Mouse (Mus musculus) heart, embryonic 14.5 days (tissue): Measurements from ENCODE around the gene Saa4. TPM values are rescaled to one million over a fixed set of nuclear protein-coding genes. Genes with fewer than 3 reads are reported as not detected.

Experiments
- ATAC-seq: fragments of 200-750 bp; cut with Nextera tagmentation; 2 replicates; pipeline ENCODE4 v1.8.0; 2017; ENCODE audit warnings: low read depth, moderate TSS enrichment; ENCODE audit not compliant: insufficient number of reproducible peaks, insufficient read depth, low FRiP score
- H3K27ac ChIP-seq, 2 experiments: fragments of 200-500 bp in 1 of 2; fragments of 300-500 bp in 1 of 2; sonication (generic) in 1 of 2; replicated peaks in 1 of 2; 2 replicates each; pipeline ENCODE4 v1.5.1; 2012 to 2014; ENCODE audit warnings: low read depth in 2 of 2, low read length in 2 of 2, control low read depth in 1 of 2, mild to moderate bottlenecking in 1 of 2, mixed read lengths in 1 of 2; ENCODE audit not compliant: control insufficient read depth in 1 of 2, insufficient read depth in 1 of 2
- H3K27me3 ChIP-seq: fragments of 300-500 bp; sonication (generic); 2 replicates; pipeline ENCODE4 v1.6.1; 2014; ENCODE audit warnings: mild to moderate bottlenecking, low read length, control low read depth; ENCODE audit not compliant: control insufficient read depth, insufficient read depth
- H3K36me3 ChIP-seq: fragments of 300-500 bp; sonication (generic); 2 replicates; pipeline ENCODE4 v1.6.1; 2014; ENCODE audit warnings: mild to moderate bottlenecking, control low read depth, low read length, mixed read lengths; ENCODE audit not compliant: control insufficient read depth, insufficient read depth
- H3K4me1 ChIP-seq, 2 experiments: fragments of 200-500 bp in 1 of 2; fragments of 300-500 bp in 1 of 2; sonication (generic) in 1 of 2; 2 replicates each; pipeline ENCODE4 v1.6.1; 2012 to 2014; ENCODE audit warnings: low read length in 2 of 2, control low read depth in 1 of 2, mixed read lengths in 1 of 2; ENCODE audit not compliant: control insufficient read depth in 2 of 2, insufficient read depth in 2 of 2
- H3K4me2 ChIP-seq: fragments of 300-500 bp; sonication (generic); 2 replicates; pipeline ENCODE4 v1.6.1; 2014; ENCODE audit warnings: mild to moderate bottlenecking, low read length
- H3K4me3 ChIP-seq, 2 experiments: fragments of 200-500 bp in 1 of 2; fragments of 300-500 bp in 1 of 2; sonication (generic) in 1 of 2; 2 replicates each; pipeline ENCODE4 v1.5.1; 2012 to 2014; ENCODE audit warnings: low read length in 2 of 2, mild to moderate bottlenecking in 2 of 2, control low read depth in 1 of 2, low read depth in 1 of 2, moderate library complexity in 1 of 2; ENCODE audit not compliant: control insufficient read depth in 1 of 2, insufficient read depth in 1 of 2
- H3K9ac ChIP-seq: fragments of 300-500 bp; sonication (generic); 2 replicates; pipeline ENCODE4 v1.6.1; 2014; ENCODE audit warnings: mild to moderate bottlenecking, low read length
- H3K9me3 ChIP-seq: fragments of 300-500 bp; sonication (generic); 2 replicates; pipeline ENCODE4 v1.6.1; 2016; ENCODE audit warnings: low read length, control low read depth; ENCODE audit not compliant: control insufficient read depth
- WGBS: fragments of 180-500 bp; shearing (Covaris S2); extraction: QIAGEN DNeasy Blood & Tissue Kit; methylation state at CpG from one replicate; pipeline ENCODE4 v1.1.7; 2014; 5-methylcytosine and 5-hydroxymethylcytosine counted together
- polyA plus RNA-seq: library from polyadenylated mRNA; unstranded; fragments of >200 nt; fragmentation: Nextera tagmentation; extraction: Ambion mirVana; gene quantifications from 2 replicates; pipeline ENCODE4 v1.2.1, GENCODE M21; 2014

Saa4 gene
- polyA plus RNA-seq, 1 experiment from 2014 or later: not detected

DNA sequence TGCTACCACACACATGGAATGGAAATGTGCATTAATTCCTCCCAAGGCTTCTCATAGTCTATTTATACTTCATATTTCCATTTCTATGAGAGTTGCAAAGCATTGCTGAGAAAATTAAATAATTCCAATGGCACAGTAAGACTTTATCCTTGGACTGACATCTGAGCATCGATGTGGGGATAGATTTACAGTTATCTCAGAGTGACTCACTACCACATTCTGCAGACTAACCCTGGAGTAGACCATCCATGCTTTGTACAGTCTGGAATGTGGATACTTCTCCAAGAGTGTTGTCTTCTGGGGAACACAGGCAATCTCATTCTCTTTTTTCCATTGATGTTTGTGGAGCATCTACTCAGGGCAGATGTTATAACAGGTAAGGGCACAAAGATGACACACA, 4.8 kb downstream of the Saa4 start:
- H3K9ac ChIP-seq: no peak overlapping the region
- H3K4me2 ChIP-seq: no peak overlapping the region
- no peaks in the 10 kb centered on the region for H3K4me1 ChIP-seq
- no peak overlapping the region for H3K4me3 ChIP-seq
- H3K27ac ChIP-seq: no peak overlapping the region
- WGBS: 67% methylated on average over 1 of the region's 1 CpGs
- H3K27me3 ChIP-seq: no peaks in the 10 kb centered on the region
- H3K36me3 ChIP-seq: no peaks in the 10 kb centered on the region
- ATAC-seq: no peak
- no peaks in the 10 kb centered on the region for H3K9me3 ChIP-seq

DNA sequence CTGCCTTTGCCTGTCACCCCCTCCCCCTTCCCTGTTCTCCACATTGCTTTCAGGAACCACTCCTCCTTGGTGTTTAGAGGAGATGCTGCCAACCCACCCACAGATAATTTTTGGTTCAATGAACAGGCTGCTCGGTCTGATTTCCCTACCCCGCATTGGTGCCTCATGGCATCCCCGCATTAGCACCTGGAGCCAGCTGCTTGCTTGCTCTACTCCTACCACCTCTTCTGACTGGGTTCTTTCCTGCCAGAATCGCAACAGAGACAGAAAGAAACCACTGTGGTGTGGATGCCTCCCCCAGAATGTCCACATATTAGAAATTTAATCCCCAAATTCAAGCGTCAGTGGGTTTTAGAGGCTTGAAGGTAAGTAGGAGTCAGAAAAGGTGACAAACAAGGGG, 8.0 kb downstream of the Saa4 start:
- ATAC-seq: no peak
- H3K4me1 ChIP-seq: no peaks in the 10 kb centered on the region
- H3K27ac ChIP-seq: no peak overlapping the region
- no peaks in the 10 kb centered on the region for H3K27me3 ChIP-seq
- no peak overlapping the region for H3K4me2 ChIP-seq
- WGBS: 79% methylated on average over 5 of the region's 5 CpGs
- H3K9ac ChIP-seq: no peak overlapping the region
- no peaks in the 10 kb centered on the region for H3K36me3 ChIP-seq
- no peaks in the 10 kb centered on the region for H3K9me3 ChIP-seq
- H3K4me3 ChIP-seq: no peak overlapping the region

DNA sequence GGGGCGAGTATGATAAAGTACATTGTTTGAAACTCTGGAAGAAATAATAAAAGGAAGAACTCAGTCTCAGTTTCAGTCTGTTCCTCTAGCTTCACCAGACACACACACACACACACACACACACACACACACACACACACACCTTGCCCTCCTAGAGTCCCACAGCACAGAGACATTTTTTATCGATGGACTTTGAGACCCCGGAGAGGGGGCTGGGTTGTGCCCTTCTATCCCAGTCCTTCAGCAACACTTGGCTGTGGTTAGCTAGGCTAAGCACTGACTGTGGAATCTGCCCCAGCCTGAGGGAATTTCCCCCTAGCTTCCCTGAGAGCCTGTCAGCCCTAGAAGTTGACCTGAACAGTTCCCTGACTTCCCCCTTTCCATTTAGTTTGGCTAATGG, 8.6 kb downstream of the Saa4 start:
- no peak for ATAC-seq
- H3K9ac ChIP-seq: no peak overlapping the region
- H3K4me1 ChIP-seq: no peaks in the 10 kb centered on the region
- WGBS: 73% methylated on average over 3 of the region's 3 CpGs
- no peaks in the 10 kb centered on the region for H3K36me3 ChIP-seq
- H3K27me3 ChIP-seq: no peaks in the 10 kb centered on the region
- no peak overlapping the region for H3K27ac ChIP-seq
- H3K4me3 ChIP-seq: no peak overlapping the region
- H3K4me2 ChIP-seq: no peak overlapping the region
- H3K9me3 ChIP-seq: no peaks in the 10 kb centered on the region

DNA sequence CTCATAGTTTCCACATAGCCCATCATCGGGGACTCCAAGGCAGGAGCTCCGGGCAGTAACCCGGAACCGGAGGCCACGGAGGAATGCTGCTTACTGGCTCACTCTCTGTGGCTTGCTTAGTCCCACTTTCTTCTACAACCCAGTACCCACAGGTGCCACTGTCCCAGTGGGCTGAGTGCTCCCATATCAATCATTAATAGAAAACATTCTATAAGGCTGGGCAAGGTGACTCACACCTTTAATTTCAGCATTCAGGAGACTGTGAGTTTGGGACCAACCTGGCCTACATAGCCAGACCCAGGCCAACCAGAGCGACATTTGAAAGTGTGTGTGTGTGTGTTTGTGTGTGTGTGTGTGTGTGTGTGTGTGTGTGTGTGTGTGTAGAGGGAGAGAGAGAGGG, 9.0 kb downstream of the Saa4 start:
- no peak overlapping the region for H3K4me2 ChIP-seq
- no peaks in the 10 kb centered on the region for H3K36me3 ChIP-seq

DNA sequence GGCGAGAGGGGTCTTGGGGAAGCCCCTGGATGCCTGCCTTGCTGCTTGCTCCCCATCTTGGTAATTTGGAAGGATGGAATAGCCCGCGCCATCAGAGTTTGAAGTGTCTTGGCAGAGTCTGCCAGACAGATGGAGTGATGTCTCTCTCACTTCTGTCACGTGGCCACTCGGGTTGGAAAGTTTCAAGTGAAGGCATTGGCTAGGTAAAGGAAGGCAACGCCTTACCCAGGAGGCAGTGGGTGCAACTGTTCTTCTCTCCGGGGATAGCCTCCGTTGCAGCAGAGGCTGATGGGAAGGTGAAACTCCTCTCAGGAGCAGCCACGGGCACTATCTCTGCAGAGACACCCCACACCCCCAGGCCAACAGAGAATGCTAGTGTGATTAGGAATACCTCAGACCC, 11.9 kb downstream of the Saa4 start:
- Histone ChIP-seq H3K4me2 (no peak overlapping the region), H3K27ac (no peak overlapping the region), H3K4me1 (no peaks in the 10 kb centered on the region; a peak in 1 of 4 replicates), H3K9me3 (no peaks in the 10 kb centered on the region), H3K9ac (no peak overlapping the region), H3K36me3 (no peaks in the 10 kb centered on the region), H3K4me3 (no peak overlapping the region), H3K27me3 (no peaks in the 10 kb centered on the region)
- ATAC-seq: no peak
- WGBS: 71% methylated on average over 9 of the region's 9 CpGs

More for the DNA sequence above, 9.0 kb downstream of the Saa4 start:
- Histone ChIP-seq H3K4me3 (no peak overlapping the region), H3K4me1 (no peaks in the 10 kb centered on the region), H3K9me3 (no peaks in the 10 kb centered on the region), H3K9ac (no peak overlapping the region), H3K27me3 (no peaks in the 10 kb centered on the region), H3K27ac (no peak overlapping the region)
- WGBS: 88% methylated on average over 6 of the region's 6 CpGs
- ATAC-seq: no peak

DNA sequence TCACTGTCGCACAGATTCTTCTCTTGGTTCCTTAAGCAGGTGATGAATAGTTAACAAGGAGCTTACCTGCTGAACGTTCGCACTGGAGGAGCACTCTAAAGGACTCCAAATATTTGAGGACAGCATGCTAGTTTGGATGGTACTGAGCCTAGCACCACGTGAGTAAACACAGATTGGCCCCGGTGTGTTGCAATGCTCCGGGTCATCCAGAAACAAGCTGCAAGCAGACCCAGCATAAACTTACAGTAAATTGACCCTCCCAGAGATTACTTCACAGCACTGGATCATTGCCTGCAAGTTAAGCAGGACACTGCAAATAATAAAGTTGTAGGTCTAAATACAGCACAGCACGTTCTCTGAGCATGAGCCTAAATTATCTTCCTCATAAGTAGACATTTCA, 12.9 kb downstream of the Saa4 start:
- Histone ChIP-seq H3K4me2 (no peak overlapping the region), H3K9ac (no peak overlapping the region), H3K4me3 (no peak overlapping the region), H3K27ac (no peak overlapping the region), H3K36me3 (no peaks in the 10 kb centered on the region), H3K4me1 (no peaks in the 10 kb centered on the region; a peak in 1 of 4 replicates), H3K9me3 (no peaks in the 10 kb centered on the region), H3K27me3 (no peaks in the 10 kb centered on the region)
- WGBS: 59% methylated on average over 7 of the region's 7 CpGs
- no peak for ATAC-seq

DNA sequence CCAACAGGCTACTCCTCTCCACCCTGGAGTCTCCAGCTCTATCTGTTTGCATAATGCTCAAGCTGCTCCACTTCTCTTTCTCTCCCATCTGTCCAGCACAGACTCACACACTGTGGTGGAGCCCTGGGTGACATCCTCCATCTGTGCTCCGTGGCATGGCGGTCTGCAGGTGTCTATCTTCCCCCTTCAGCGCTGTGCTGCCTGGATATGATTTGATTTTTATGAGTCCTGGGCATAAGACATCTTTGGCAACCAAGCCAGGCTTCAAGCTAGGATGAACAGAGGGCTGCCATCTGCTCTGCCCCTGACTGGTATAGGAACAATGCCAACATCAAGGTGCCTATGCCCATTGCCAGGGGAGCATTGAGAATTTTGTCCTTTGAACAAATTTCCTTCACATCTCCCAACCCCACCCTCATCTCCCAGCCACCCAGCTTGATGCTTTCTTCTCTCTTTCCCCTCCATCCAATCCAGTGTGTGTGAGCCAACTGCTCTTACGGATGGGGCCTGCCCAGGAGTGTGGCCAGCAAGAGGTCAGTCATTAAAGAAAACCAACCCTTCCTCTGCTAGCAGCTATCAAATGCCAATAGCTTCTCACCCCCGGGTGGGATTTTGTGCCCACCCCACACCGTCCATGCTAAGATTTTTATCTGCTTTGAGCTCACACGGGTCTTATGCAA, 13.7 kb downstream of the Saa4 start:
- no peak overlapping the region for H3K9ac ChIP-seq
- no peak for ATAC-seq
- no peaks in the 10 kb centered on the region for H3K36me3 ChIP-seq
- no peaks in the 10 kb centered on the region; a peak in 1 of 4 replicates for H3K4me1 ChIP-seq
- no peak overlapping the region for H3K4me3 ChIP-seq
- H3K27ac ChIP-seq: no peak overlapping the region
- 77% methylated on average over 7 of the region's 7 CpGs for WGBS
- no peaks in the 10 kb centered on the region for H3K9me3 ChIP-seq
- H3K4me2 ChIP-seq: no peak overlapping the region
- no peaks in the 10 kb centered on the region for H3K27me3 ChIP-seq

DNA sequence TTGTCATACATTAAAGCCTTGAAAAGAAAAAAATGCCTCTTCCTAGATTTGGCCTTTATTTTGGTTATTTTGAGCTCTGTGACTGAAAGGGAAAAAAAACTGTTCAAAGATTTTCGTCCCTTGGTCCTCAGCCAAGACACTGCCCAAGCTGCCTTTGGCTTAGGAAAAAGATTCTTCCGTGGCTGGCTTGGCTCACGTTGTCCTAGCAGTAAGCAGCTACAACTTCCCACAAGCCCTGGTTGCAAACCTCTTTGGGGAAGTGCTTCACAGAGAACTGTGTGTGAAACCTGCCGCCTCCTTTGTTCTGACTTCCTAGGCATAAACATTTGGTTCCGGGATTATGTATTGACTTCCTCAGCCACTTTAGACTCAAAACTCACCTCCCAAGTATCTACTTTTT, 15.5 kb downstream of the Saa4 start:
- Histone ChIP-seq H3K27ac (no peak overlapping the region), H3K4me1 (no peaks in the 10 kb centered on the region; a peak in 1 of 4 replicates), H3K9ac (no peak overlapping the region), H3K9me3 (no peaks in the 10 kb centered on the region), H3K4me3 (no peak overlapping the region), H3K36me3 (no peaks in the 10 kb centered on the region), H3K27me3 (no peaks in the 10 kb centered on the region), H3K4me2 (no peak overlapping the region)
- no peak for ATAC-seq
- 45% methylated on average over 5 of the region's 5 CpGs for WGBS
